Mouse (Mus musculus): ENCODE results near the gene Klhl29. TPM values are rescaled to one million over a fixed set of nuclear protein-coding genes. Genes with fewer than 3 reads are reported as not detected.

Gene Klhl29
- polyA plus RNA-seq, 1 experiment from 2014 or later: 8.5 TPM

DNA sequence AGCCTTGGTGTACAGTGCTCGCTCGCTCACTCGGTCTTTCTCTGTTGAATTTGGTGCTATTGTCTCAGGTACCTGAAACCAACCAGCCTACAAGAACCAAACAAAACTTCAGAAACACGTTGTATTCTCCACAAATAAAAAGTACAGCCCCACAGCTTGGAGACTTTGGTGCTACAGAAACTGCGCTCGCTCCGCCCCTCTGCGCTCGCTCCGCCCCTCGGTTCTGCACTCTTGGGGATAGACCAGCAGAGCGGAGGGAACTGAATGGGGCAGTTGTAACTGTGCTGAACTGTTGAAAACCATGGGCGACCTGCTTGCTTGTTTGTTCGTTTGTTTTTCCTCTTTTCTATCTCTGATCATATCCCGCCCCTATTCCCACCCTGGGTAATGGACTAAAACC is 331.3 kb downstream of the Klhl29 start:
- Histone ChIP-seq H3K4me3 (ENCODE audit: low read depth, low read length) (no peak overlapping the region), H3K27me3 (replicated peaks; ENCODE audit: control insufficient read depth, insufficient read depth, low read length) (no peaks in the 10 kb centered on the region), H3K27ac (ENCODE audit: low read depth, low read length) (no peak overlapping the region), H3K36me3 (ENCODE audit: control insufficient read depth, insufficient read depth, low read length) (peaks cover 21% of the 10 kb centered on the region), H3K9me3 (replicated peaks; ENCODE audit: control insufficient read depth, low read length) (no peaks in the 10 kb centered on the region), H3K4me1 (ENCODE audit: control insufficient read depth, insufficient read depth, low read length) (no peaks in the 10 kb centered on the region), H3K9ac (ENCODE audit: low read length) (no peak overlapping the region), H3K4me2 (ENCODE audit: low read length) (no peak overlapping the region)
- ATAC-seq (no peak), DNase-seq (ENCODE audit: low spot score) (no peak)
- WGBS: 84% methylated on average over 15 of the region's 15 CpGs

DNA sequence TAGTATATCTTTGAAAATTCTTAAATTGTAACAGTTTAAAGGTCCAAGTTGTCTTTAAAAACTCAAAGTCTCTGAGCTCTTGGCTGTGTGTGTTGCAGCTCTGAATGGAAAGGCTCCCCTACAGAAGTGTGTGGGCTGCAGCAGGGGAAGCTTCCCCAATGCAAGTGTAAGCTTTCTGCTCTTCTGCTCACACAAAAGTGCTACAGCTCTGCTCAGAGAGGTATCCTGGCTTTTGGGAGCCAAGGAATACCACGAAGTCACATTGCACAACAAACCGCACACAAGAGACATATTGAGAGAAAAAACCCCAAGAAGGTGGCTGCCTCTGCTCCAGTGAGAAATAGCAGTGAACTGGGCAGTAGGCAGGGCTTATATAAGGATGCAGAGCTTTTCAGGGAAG is 337.5 kb downstream of the Klhl29 start:
- no peaks in the 10 kb centered on the region for H3K9me3 ChIP-seq (replicated peaks; ENCODE audit: control insufficient read depth, low read length)
- H3K4me3 ChIP-seq (ENCODE audit: low read depth, low read length): no peak overlapping the region
- ATAC-seq: no peak
- no peak overlapping the region for H3K27ac ChIP-seq (ENCODE audit: low read depth, low read length)
- H3K9ac ChIP-seq (ENCODE audit: low read length): no peak overlapping the region
- H3K4me1 ChIP-seq (ENCODE audit: control insufficient read depth, insufficient read depth, low read length): no peaks in the 10 kb centered on the region
- no peak for DNase-seq (ENCODE audit: low spot score)
- no peaks in the 10 kb centered on the region for H3K27me3 ChIP-seq (replicated peaks; ENCODE audit: control insufficient read depth, insufficient read depth, low read length)
- WGBS: 98% methylated on average over 2 of the region's 2 CpGs
- H3K36me3 ChIP-seq (ENCODE audit: control insufficient read depth, insufficient read depth, low read length): peaks cover 57% of the 10 kb centered on the region
- H3K4me2 ChIP-seq (ENCODE audit: low read length): no peak overlapping the region

DNA sequence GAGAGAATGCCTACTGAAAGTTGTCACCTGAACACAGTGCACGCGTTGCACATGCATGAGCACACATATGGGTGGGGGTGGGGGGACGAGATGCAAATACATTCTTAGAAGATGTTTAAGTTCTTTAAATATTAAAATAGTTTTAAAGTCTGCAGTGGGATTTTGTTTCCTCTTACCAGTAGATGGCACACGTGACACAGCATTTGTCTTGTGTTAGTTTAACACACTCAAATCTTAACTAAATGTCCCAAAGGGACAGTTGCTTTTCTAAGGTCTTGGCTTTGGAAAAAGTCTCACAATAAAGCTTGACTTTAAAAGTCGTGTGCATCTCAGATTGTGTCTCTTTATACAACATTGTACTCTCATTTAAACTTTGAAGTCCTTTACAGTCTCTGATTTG is 346.4 kb downstream of the Klhl29 start:
- Histone ChIP-seq H3K4me1 (ENCODE audit: control insufficient read depth, insufficient read depth, low read length) (no peaks in the 10 kb centered on the region), H3K9me3 (replicated peaks; ENCODE audit: control insufficient read depth, low read length) (no peaks in the 10 kb centered on the region), H3K4me3 (ENCODE audit: low read depth, low read length) (no peak overlapping the region), H3K9ac (ENCODE audit: low read length) (no peak overlapping the region), H3K4me2 (ENCODE audit: low read length) (no peak overlapping the region), H3K36me3 (ENCODE audit: control insufficient read depth, insufficient read depth, low read length) (peaks cover 34% of the 10 kb centered on the region), H3K27me3 (replicated peaks; ENCODE audit: control insufficient read depth, insufficient read depth, low read length) (no peaks in the 10 kb centered on the region), H3K27ac (ENCODE audit: low read depth, low read length) (no peak overlapping the region)
- WGBS: 85% methylated on average over 5 of the region's 5 CpGs
- ATAC-seq (no peak), DNase-seq (ENCODE audit: low spot score) (peak; percentile 55)

All from forebrain, embryonic 14.5 days (tissue).